In genomic region chr14:99674399-99674798, GRCm38 (mm10) we compare ENCODE assay signal across 24 mouse cellular contexts.
"Had no signal": no experiment of that assay in that cellular context is flagged by ENCODE, and none has a peak within 500 bp of the region (broad histone marks: within the 10 kb centered on the region; RNA-seq: fewer than 3 reads in every experiment).

No protein-coding gene starts in this region.

- H3K9ac ChIP-seq: heart, embryonic 13.5 days; heart, embryonic 15.5 days; hindbrain, embryonic 13.5 days; hindbrain, embryonic 15.5 days; kidney, embryonic 15.5 days; limb, embryonic 13.5 days; limb, embryonic 15.5 days had no signal

- H3K27ac ChIP-seq: heart, adult 2 months; heart, embryonic 13.5 days; heart, embryonic 15.5 days; hindbrain, embryonic 13.5 days; hindbrain, embryonic 15.5 days; hindbrain, postnatal 0 days; kidney, embryonic 15.5 days; limb, embryonic 13.5 days; limb, embryonic 15.5 days had no signal

- H3K4me3 ChIP-seq: heart, adult 2 months; heart, embryonic 13.5 days; heart, embryonic 15.5 days; hindbrain, embryonic 13.5 days; hindbrain, embryonic 15.5 days; kidney, embryonic 15.5 days; limb, embryonic 13.5 days; limb, embryonic 15.5 days had no signal

- H3K9me3 ChIP-seq: heart, embryonic 13.5 days; heart, embryonic 15.5 days; hindbrain, embryonic 13.5 days; hindbrain, embryonic 15.5 days; kidney, embryonic 15.5 days; limb, embryonic 13.5 days; limb, embryonic 15.5 days had no signal

- H3K27me3 ChIP-seq: heart, embryonic 13.5 days; heart, embryonic 15.5 days; hindbrain, embryonic 13.5 days; hindbrain, embryonic 15.5 days; kidney, embryonic 15.5 days; limb, embryonic 13.5 days; limb, embryonic 15.5 days had no signal

- H3K4me1 ChIP-seq: heart, embryonic 13.5 days; heart, embryonic 15.5 days; hindbrain, embryonic 13.5 days; hindbrain, embryonic 15.5 days; kidney, embryonic 15.5 days; limb, embryonic 15.5 days had no signal

- ATAC-seq: hindbrain, postnatal 0 days; intestine, embryonic 16.5 days had no signal

- DNase-seq: gastrocnemius, postnatal 14 days; gastrocnemius, postnatal 36 days; heart, adult 11 months; heart, adult 2 months; heart, postnatal 14 days; heart, postnatal 36 days; kidney, adult 11 months; kidney, adult 2 months; kidney, adult 9 months; kidney, postnatal 14 days; kidney, postnatal 36 days; layer of hippocampus, adult 9-11 months; layer of hippocampus, postnatal 36 days; left cerebral cortex, postnatal 4 days had no signal

- H3K36me3 ChIP-seq: heart, embryonic 13.5 days; heart, embryonic 15.5 days; hindbrain, embryonic 13.5 days; hindbrain, embryonic 15.5 days; kidney, embryonic 15.5 days; limb, embryonic 13.5 days; limb, embryonic 15.5 days had no signal

- H3K4me2 ChIP-seq: heart, embryonic 11.5 days; heart, embryonic 13.5 days; heart, embryonic 15.5 days; hindbrain, embryonic 13.5 days; hindbrain, embryonic 15.5 days; kidney, embryonic 15.5 days; limb, embryonic 13.5 days; limb, embryonic 15.5 days had no signal
